Mouse (Mus musculus) cerebellum, adult 2 months (tissue): Measurements from ENCODE around the gene Pjvk.

Experiments used
- CTCF ChIP-seq: fragments of 200-500 bp; IDR thresholded peaks from 2 replicates; pipeline ENCODE4 v1.5.1; 2011; ENCODE audit warnings: low read depth, mild to moderate bottlenecking, control low read depth, low read length, moderate library complexity, borderline replicate concordance; ENCODE audit not compliant: insufficient read depth
- POLR2A ChIP-seq: fragments of 200-500 bp; IDR thresholded peaks from 2 replicates; pipeline ENCODE4 v1.6.1; 2011; ENCODE audit warnings: low read length, control low read depth, borderline replicate concordance; ENCODE audit not compliant: insufficient read depth

DNA sequence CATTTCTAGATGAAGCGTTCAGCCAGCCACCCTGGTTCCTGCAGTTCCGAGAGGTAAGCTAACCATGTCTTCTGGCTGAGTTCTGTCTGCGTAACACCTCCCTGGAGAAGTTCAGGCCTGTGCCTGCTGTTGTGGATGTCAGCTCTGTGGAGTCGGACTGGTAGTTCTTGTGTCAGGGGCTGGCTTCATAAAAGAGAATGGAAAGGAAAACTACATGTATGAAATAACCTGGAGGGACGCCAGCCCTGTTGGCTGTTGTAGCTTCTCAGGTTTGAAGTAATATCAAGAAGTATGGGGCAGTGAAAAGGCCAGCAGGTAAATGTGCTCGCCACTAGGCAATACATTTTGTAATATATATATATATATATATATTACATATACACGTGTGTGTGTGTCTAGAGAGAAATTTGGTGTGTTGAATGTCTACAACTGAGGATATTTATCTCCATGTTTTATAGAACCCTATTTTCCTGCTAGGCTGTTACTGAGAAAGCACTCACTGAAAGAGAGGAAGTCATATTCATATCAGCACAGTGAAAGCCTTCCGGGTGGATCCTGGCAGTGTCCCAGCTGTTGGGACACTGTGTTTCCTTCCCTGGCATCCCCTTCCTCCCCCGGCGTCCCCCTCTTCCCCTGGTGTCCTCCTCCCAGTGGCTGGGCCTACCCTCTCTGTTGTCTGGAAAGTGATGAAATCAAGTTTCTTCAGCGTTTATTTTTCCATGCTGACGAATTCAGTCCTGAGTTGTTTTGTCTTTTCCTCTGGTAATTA lies 42.3 kb downstream of the Pjvk start:
- TF ChIP-seq POLR2A (no peak), CTCF (no peak)
